Comparison of ENCODE assay signal across 8 mouse cellular contexts in the genomic region with DNA sequence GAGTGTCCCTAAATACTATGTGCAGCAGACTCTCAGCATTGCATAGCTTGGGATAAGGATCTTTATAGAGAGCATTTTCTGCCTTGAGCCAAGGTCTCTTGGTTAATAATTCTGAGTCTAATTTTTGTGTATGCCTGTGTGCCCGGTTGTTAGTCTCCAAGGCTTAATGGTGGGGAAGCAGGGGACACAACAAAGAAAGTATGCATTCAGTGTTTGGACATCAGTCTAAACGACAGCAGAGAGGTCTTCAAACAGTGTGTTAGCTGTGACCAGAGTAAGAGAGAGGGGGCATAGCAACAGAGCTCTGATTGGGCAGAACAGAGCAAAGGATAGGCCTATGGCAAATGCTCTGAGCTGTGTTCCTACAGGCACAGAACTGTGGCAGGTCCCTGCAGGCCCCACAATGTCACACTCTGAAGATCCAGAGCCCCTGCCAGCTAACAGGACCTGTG.
DNase-seq lines count a peak whose midpoint lies in the region; ATAC-seq lines count a peak whose summit lies in the region.

No protein-coding gene starts in this region.

- H3K4me2 ChIP-seq in heart, embryonic 14.5 days (ENCODE audit: low read length), result no peak overlapping the region
- H3K4me2 ChIP-seq in embryonic facial prominence, embryonic 11.5 days (ENCODE audit: low read depth, low read length), result no peak overlapping the region
- no peak overlapping the region for H3K4me2 ChIP-seq in hindbrain, embryonic 15.5 days
- no peak overlapping the region for H3K4me2 ChIP-seq in midbrain, embryonic 12.5 days (replicated peaks)
- no peak overlapping the region for H3K4me2 ChIP-seq in liver, embryonic 11.5 days

- no peak overlapping the region; a peak in 1 of 4 replicates for H3K27ac ChIP-seq in heart, embryonic 14.5 days (replicated peaks in 1 of 2; ENCODE audit: control insufficient read depth in 1 of 2, insufficient read depth in 1 of 2, low read depth in 2 of 2, low read length in 2 of 2)
- no peak overlapping the region for H3K27ac ChIP-seq in embryonic facial prominence, embryonic 11.5 days (replicated peaks; ENCODE audit: low read depth, low read length)
- peak overlapping the region; percentile 54; the same call in 1 of the 2 replicates for H3K27ac ChIP-seq in hindbrain, embryonic 15.5 days (replicated peaks)
- H3K27ac ChIP-seq in midbrain, embryonic 12.5 days (replicated peaks), result no peak overlapping the region
- H3K27ac ChIP-seq in liver, embryonic 11.5 days (ENCODE audit: low read depth, low read length), result no peak overlapping the region

- no peak for DNase-seq in heart, postnatal 4 days
- peak; percentile 29 for DNase-seq in embryonic facial prominence, embryonic 11.5 days (ENCODE audit: low spot score)
- no peak for DNase-seq in gastrocnemius, postnatal 25 days
- DNase-seq in cerebellum, adult 11 months, result no peak
- DNase-seq in liver, embryonic 11.5 days (ENCODE audit: low spot score), result no peak

- no peaks in the 10 kb centered on the region for H3K27me3 ChIP-seq in heart, embryonic 14.5 days (ENCODE audit: control insufficient read depth, insufficient read depth, low read length)
- H3K27me3 ChIP-seq in embryonic facial prominence, embryonic 11.5 days (ENCODE audit: control insufficient read depth, insufficient read depth, low read length), result no peaks in the 10 kb centered on the region
- H3K27me3 ChIP-seq in hindbrain, embryonic 15.5 days, result no peaks in the 10 kb centered on the region
- H3K27me3 ChIP-seq in midbrain, embryonic 12.5 days, result no peaks in the 10 kb centered on the region
- H3K27me3 ChIP-seq in liver, embryonic 11.5 days (replicated peaks; ENCODE audit: control insufficient read depth, insufficient read depth, low read length), result no peaks in the 10 kb centered on the region

- H3K4me1 ChIP-seq in heart, embryonic 14.5 days (ENCODE audit: control insufficient read depth in 2 of 2, insufficient read depth in 2 of 2, low read length in 2 of 2), result peaks cover 0 to 2% of the 10 kb centered on the region in 2 experiments; a peak in 1 of 4 replicates
- no peaks in the 10 kb centered on the region for H3K4me1 ChIP-seq in embryonic facial prominence, embryonic 11.5 days (ENCODE audit: control insufficient read depth, insufficient read depth, low read length)
- 0 out of 2 replicates have a peak, but pooled peaks cover 8% of the 10 kb centered on the region for H3K4me1 ChIP-seq in hindbrain, embryonic 15.5 days (replicated peaks)
- no peaks in the 10 kb centered on the region for H3K4me1 ChIP-seq in midbrain, embryonic 12.5 days
- H3K4me1 ChIP-seq in liver, embryonic 11.5 days (replicated peaks; ENCODE audit: control insufficient read depth, insufficient read depth, low read length), result no peaks in the 10 kb centered on the region

- ATAC-seq in heart, embryonic 14.5 days (ENCODE audit: insufficient number of reproducible peaks, insufficient read depth, low FRiP score, low read depth), result peak; percentile 76
- ATAC-seq in embryonic facial prominence, embryonic 11.5 days (replicated peaks; ENCODE audit: insufficient number of reproducible peaks, low FRiP score, low TSS enrichment, low read depth), result peak; percentile 79
- ATAC-seq in hindbrain, embryonic 15.5 days (ENCODE audit: low FRiP score, low read depth), result peak; percentile 97
- ATAC-seq in midbrain, embryonic 12.5 days (ENCODE audit: low FRiP score, low read depth), result peak; percentile 74
- ATAC-seq in liver, embryonic 11.5 days (replicated peaks; ENCODE audit: low FRiP score), result no peak

- H3K36me3 ChIP-seq in heart, embryonic 14.5 days (ENCODE audit: control insufficient read depth, insufficient read depth, low read length), result no peaks in the 10 kb centered on the region
- no peaks in the 10 kb centered on the region for H3K36me3 ChIP-seq in embryonic facial prominence, embryonic 11.5 days (replicated peaks; ENCODE audit: control insufficient read depth, insufficient read depth, low read depth, low read length)
- H3K36me3 ChIP-seq in hindbrain, embryonic 15.5 days, result no peaks in the 10 kb centered on the region
- no peaks in the 10 kb centered on the region for H3K36me3 ChIP-seq in midbrain, embryonic 12.5 days
- no peaks in the 10 kb centered on the region for H3K36me3 ChIP-seq in liver, embryonic 11.5 days (ENCODE audit: control insufficient read depth, insufficient read depth, low read length)

- no peaks in the 10 kb centered on the region for H3K9me3 ChIP-seq in heart, embryonic 14.5 days (ENCODE audit: control insufficient read depth, low read length)
- no peaks in the 10 kb centered on the region for H3K9me3 ChIP-seq in embryonic facial prominence, embryonic 11.5 days (replicated peaks; ENCODE audit: control insufficient read depth, low read length)
- no peaks in the 10 kb centered on the region for H3K9me3 ChIP-seq in hindbrain, embryonic 15.5 days
- H3K9me3 ChIP-seq in midbrain, embryonic 12.5 days, result no peaks in the 10 kb centered on the region
- no peaks in the 10 kb centered on the region for H3K9me3 ChIP-seq in liver, embryonic 11.5 days (ENCODE audit: control insufficient read depth, low read length)

- WGBS in heart, embryonic 14.5 days, result 58% methylated on average over 2 of the region's 2 CpGs
- WGBS in embryonic facial prominence, embryonic 11.5 days, result 59% methylated on average over 2 of the region's 2 CpGs
- WGBS in hindbrain, embryonic 15.5 days, result 33% methylated on average over 2 of the region's 2 CpGs
- 49% methylated on average over 2 of the region's 2 CpGs for WGBS in midbrain, embryonic 12.5 days
- 53% methylated on average over 2 of the region's 2 CpGs for WGBS in liver, embryonic 11.5 days

- H3K9ac ChIP-seq in heart, embryonic 14.5 days (ENCODE audit: low read length), result no peak overlapping the region
- H3K9ac ChIP-seq in embryonic facial prominence, embryonic 11.5 days (replicated peaks; ENCODE audit: low read length), result no peak overlapping the region
- no peak overlapping the region for H3K9ac ChIP-seq in hindbrain, embryonic 15.5 days
- H3K9ac ChIP-seq in midbrain, embryonic 12.5 days (replicated peaks), result no peak overlapping the region
- H3K9ac ChIP-seq in liver, embryonic 11.5 days (ENCODE audit: low read depth, low read length), result no peak overlapping the region

- H3K4me3 ChIP-seq in heart, embryonic 14.5 days (ENCODE audit: control insufficient read depth in 1 of 2, insufficient read depth in 1 of 2, low read depth in 1 of 2, low read length in 2 of 2), result no peak overlapping the region
- H3K4me3 ChIP-seq in embryonic facial prominence, embryonic 11.5 days (ENCODE audit: low read depth, low read length), result no peak overlapping the region
- no peak overlapping the region for H3K4me3 ChIP-seq in hindbrain, embryonic 15.5 days
- H3K4me3 ChIP-seq in midbrain, embryonic 12.5 days, result no peak overlapping the region
- H3K4me3 ChIP-seq in liver, embryonic 11.5 days (ENCODE audit: low read depth, low read length), result no peak overlapping the region
